Mouse (Mus musculus) CD4-positive, CD25-positive, alpha-beta regulatory T cell, adult 4 months (primary cell): ENCODE results near the gene Dazap1. TPM values are rescaled to one million over a fixed set of nuclear protein-coding genes. Genes with fewer than 3 reads are reported as not detected.

Experiments
- ATAC-seq: one replicate; pipeline ENCODE4 v1.8.0; 2017
- polyA plus RNA-seq, 2 experiments: library from polyadenylated mRNA; unstranded; fragments of 100-300 nt; shearing (Covaris generic); gene quantifications; one replicate each; pipeline ENCODE4 v1.2.1; 2017

The Dazap1 gene
- polyA plus RNA-seq, 2 experiments from 2014 or later, result 10.4 to 14.7 TPM

DNA sequence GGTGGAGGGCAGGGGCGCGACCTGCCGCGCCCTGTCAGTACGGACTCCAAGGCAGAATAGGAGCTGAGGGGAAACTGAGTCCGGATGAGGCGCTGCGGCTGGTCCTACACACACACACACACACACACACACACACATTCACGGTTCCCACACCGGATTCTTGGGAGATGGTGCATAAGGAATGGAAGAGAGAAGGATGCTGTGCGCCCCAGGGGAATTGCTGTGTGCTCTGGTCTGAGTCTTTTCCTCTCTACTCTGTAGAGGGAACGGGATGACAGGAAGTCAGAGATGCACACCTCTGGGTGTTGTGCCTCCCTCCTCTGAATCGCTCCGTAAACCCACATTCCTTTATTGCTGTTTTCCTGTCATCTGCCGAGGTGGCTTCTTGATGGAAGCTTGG lies 38.0 kb downstream of the Dazap1 start:
- ATAC-seq, result no peak

GRCm38 (mm10) chr10:80299824-80300223 lies 38.5 kb downstream of the Dazap1 start:
- no peak for ATAC-seq

DNA sequence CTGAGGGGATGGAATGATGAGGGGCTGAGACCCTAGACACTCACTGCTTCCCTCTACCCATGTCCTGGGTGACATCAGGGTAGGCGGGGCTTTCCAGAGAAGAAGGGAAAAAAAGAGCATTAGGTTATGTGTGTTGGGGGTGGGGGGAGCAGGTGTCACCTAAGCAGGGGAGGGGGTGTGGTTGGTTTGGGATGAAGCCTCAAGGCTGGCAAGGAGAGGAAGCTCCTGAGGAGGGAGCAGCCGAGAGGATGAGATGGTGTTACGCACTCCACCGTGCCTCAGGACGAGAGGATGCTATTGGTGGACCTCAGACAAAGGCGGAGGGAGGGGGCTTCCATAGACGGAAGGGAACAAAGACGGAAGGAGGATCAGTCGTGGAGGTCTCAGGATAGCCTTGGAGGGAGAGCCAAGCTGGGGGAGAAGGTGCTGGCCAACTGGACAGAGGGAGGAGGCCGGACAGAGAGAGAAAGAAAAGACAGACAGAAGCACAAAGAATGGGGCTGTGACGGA lies 39.4 kb downstream of the Dazap1 start:
- ATAC-seq, result no peak

GRCm38 (mm10) chr10:80301256-80302081 lies 40.2 kb downstream of the Dazap1 start:
- ATAC-seq, result no peak

DNA sequence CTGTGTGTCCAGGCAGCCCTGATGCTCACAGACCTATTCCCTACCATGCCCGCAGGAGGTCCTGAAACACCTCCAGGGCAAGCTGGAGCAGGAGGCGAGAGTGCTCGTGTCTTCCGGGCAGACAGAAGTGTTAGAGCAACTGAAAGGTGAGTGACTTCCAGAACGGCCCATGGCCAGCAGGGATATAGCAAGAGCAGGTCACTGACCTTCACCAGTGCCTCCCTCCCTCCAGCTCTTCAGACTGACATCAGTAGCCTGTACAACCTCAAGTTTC lies 40.7 kb downstream of the Dazap1 start:
- no peak for ATAC-seq

GRCm38 (mm10) chr10:80302471-80302881 lies 41.2 kb downstream of the Dazap1 start:
- ATAC-seq, result no peak

GRCm38 (mm10) chr10:80304458-80304857 lies 43.2 kb downstream of the Dazap1 start:
- ATAC-seq, result no peak

DNA sequence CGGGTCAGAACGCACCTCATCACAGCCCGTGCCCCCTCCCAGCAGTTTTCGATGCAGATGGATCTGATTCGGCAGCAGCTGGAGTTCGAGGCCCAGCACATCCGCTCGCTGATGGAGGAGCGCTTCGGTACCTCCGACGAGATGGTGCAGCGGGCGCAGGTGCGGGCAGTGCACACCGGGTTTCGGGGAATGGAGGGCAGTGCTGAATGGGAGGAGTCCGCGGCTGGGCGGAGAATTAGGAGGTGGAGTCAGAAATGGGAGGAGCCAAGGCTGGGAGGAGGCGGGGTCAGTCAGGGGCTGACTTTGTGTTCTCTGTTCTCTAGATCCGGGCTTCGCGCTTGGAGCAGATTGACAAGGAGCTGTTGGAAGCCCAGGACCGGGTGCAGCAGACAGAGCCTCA lies 43.6 kb downstream of the Dazap1 start:
- peak; percentile 64 for ATAC-seq

- no peak for ATAC-seq
Measured at GRCm38 (mm10) chr10:80311560-80311959, 50.3 kb downstream of the Dazap1 start.

GRCm38 (mm10) chr10:80312586-80313504 lies 51.6 kb downstream of the Dazap1 start:
- ATAC-seq, result no peak

- ATAC-seq, result no peak
Measured at GRCm38 (mm10) chr10:80313627-80314201, 52.4 kb downstream of the Dazap1 start.

DNA sequence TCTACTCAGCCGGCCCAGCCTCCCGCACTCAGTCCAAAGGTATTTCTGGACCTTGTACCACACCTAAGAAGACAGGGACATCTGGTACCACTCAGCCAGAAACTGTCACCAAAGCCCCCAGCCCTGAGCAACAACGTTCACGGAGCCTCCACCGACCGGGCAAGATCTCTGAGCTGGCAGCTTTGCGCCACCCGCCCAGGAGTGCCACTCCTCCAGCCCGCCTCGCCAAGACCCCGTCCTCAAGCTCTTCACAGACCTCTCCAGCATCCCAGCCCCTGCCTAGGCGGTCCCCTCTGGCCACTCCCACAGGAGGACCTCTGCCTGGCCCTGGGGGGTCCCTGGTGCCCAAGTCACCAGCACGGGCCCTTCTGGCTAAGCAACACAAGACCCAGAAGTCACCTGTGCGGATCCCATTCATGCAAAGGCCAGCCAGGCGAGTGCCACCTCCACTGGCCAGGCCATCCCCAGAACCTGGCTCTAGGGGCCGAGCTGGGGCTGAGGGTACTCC lies 53.3 kb downstream of the Dazap1 start:
- ATAC-seq, result no peak

GRCm38 (mm10) chr10:80315315-80315714 lies 54.0 kb downstream of the Dazap1 start:
- ATAC-seq, result no peak

DNA sequence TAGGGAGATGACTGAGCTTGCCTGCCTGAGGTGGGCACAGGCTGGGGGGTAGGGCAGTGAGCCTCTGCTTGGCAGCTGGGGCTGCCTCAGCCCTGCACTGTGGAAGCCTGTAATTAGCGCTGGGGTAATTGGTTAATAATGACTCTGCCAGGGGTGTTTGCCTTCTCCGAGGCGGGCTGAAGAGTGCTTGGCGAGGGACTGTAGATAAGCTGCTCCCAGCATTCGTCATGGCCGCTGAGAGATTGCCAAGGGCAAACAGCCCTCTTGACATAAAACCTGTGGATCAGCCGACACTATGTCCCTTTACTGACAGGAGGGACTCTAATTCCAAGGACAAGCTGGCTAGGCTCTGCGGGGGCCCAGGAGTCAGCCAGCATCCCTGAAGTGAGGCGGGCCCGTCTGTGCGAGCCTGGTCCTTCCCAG lies 55.1 kb downstream of the Dazap1 start:
- no peak for ATAC-seq

DNA sequence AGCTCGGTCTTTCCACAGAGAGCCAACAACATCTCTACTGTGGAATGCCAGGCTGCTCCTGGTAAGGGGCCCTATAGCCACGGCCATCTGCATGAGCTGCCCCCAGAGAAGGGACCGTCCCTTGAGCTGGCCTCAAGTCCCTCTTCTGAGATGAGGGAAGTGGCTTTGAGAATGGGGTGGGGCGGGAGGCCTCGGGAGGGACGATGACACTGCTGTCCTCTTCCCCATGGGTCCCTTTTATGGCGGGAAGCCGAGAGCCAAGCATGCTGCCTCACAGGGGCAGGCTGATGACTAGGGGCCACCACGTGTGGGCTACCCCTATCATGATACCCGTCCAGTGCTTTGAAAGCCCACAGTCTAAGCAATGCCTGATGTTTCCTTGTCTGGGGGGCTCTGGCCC lies 55.7 kb downstream of the Dazap1 start:
- ATAC-seq, result no peak

- ATAC-seq, result peak; percentile 88
Measured at GRCm38 (mm10) chr10:80320340-80320760, 59.1 kb downstream of the Dazap1 start, which contains the start of gene 2310011J03Rik. Gene 2310011J03Rik, minus strand, starts transcription at chr10:80320537.

- peak; percentile 55 for ATAC-seq
Measured at GRCm38 (mm10) chr10:80321014-80321669, 59.9 kb downstream of the Dazap1 start.

DNA sequence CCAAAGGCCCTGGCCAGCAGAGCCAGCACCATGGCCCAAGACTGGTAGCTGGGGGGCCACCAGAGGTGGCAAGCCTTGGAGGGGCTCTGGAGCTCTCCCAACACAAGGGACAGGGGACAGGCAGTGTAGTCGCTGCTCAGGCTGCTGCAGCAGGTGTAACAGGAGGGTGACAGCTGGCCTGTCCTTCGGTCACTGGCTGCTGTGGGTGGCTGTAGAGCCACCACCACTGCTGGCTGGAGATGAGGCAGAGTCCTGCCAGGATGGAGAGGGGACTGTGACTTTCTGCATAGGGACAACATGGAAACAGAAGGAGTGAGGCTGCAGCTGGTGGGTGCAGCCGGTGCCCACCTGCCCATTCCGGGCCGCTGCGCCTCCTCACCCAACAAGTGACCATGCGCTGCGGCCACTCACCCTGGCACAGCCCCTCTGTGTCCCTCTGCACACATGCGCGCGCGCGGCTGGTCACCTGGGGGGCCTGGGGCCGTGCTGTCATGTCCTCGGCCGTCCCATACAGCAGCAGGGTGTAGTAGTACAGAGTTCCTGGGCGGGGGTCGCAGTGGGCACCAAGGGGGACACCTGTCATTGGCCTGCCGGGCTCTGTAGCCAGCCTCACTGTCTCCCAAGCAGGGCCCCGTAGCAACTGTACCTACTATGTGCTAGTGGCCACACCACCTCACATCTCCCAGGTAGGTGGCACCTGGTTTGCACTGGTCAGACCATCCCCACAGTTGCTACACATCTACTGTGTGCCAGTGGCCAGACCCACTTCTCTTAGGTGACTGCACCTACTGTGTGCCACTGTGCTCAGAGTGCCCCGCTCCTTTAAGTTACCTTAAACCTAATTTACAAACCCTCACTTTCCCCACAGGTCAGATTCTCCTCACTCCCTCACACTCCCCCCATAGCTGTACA lies 60.6 kb downstream of the Dazap1 start:
- no peak for ATAC-seq

GRCm38 (mm10) chr10:80322811-80323211 lies 61.5 kb downstream of the Dazap1 start:
- ATAC-seq, result peak; percentile 38

GRCm38 (mm10) chr10:80323261-80324119 lies 62.2 kb downstream of the Dazap1 start:
- peak; percentile 18 for ATAC-seq
